In genomic region chr8:116143687-116144573, GRCm38 (mm10) we compare ENCODE assay signal across 8 mouse cellular contexts.
A peak's percentile ranks its signal among the peaks of the same experiment; 100 is the strongest.
DNase-seq lines count a peak whose midpoint lies in the region; ATAC-seq and TF ChIP-seq lines count a peak whose summit lies in the region.

No protein-coding gene starts in this region.

- no peaks in the 10 kb centered on the region for H3K9me3 ChIP-seq in heart, embryonic 11.5 days (replicated peaks; ENCODE audit: control insufficient read depth, low read length)
- no peaks in the 10 kb centered on the region for H3K9me3 ChIP-seq in neural tube, embryonic 11.5 days (ENCODE audit: control insufficient read depth, low read length)

- no peak overlapping the region for H3K4me3 ChIP-seq in heart, embryonic 11.5 days (ENCODE audit: low read depth, low read length)
- H3K4me3 ChIP-seq in kidney, adult 2 months (ENCODE audit: insufficient read depth, low read depth, low read length) = no peak overlapping the region
- no peak overlapping the region for H3K4me3 ChIP-seq in neural tube, embryonic 11.5 days (ENCODE audit: low read depth, low read length)

- peak; percentile 73 for TF ChIP-seq CTCF in kidney, adult 2 months (conservative IDR thresholded peaks at IDR 0.05; ENCODE audit: insufficient read depth, insufficient read length, low read depth, low read length)

- H3K36me3 ChIP-seq in heart, embryonic 11.5 days (ENCODE audit: control insufficient read depth, insufficient read depth, low read length) = no peaks in the 10 kb centered on the region
- no peaks in the 10 kb centered on the region for H3K36me3 ChIP-seq in kidney, adult 2 months (ENCODE audit: control insufficient read depth, insufficient read depth, low read length)
- no peaks in the 10 kb centered on the region for H3K36me3 ChIP-seq in neural tube, embryonic 11.5 days (ENCODE audit: control insufficient read depth, insufficient read depth, low read length)

- no peaks in the 10 kb centered on the region for H3K4me1 ChIP-seq in heart, embryonic 11.5 days (ENCODE audit: control insufficient read depth, insufficient read depth, low read length)
- 0 out of 2 replicates have a peak, but pooled peaks cover 5% of the 10 kb centered on the region for H3K4me1 ChIP-seq in kidney, adult 2 months (ENCODE audit: control insufficient read depth, insufficient read depth, low read length)
- H3K4me1 ChIP-seq in neural tube, embryonic 11.5 days (ENCODE audit: control insufficient read depth, insufficient read depth, low read length) = no peaks in the 10 kb centered on the region

- 50% methylated on average over 13 of the region's 13 CpGs for WGBS in heart, embryonic 11.5 days (ENCODE audit: insufficient replicate concordance)
- WGBS in kidney, adult 2 months = 38% methylated on average over 13 of the region's 13 CpGs
- 53% methylated on average over 13 of the region's 13 CpGs for WGBS in neural tube, embryonic 11.5 days

- intact Hi-C loops in left cerebral cortex, postnatal 25 days (cut with DNase I) = loop anchor here (10.0 kb wide), 1 partner anchor 1369 kb away; no protein-coding TSS in a partner anchor

- no peak overlapping the region for H3K9ac ChIP-seq in heart, embryonic 11.5 days (ENCODE audit: low read depth, low read length)
- H3K9ac ChIP-seq in neural tube, embryonic 11.5 days (ENCODE audit: low read length) = no peak overlapping the region

- H3K27ac ChIP-seq in heart, embryonic 11.5 days (ENCODE audit: low read depth, low read length) = no peak overlapping the region
- H3K27ac ChIP-seq in kidney, adult 2 months (ENCODE audit: insufficient read depth, low read depth, low read length) = no peak overlapping the region; the same call in 1 of the 2 replicates
- no peak overlapping the region for H3K27ac ChIP-seq in neural tube, embryonic 11.5 days (ENCODE audit: low read depth, low read length)

- H3K27me3 ChIP-seq in heart, embryonic 11.5 days (ENCODE audit: control insufficient read depth, insufficient read depth, low read length) = no peaks in the 10 kb centered on the region
- H3K27me3 ChIP-seq in kidney, adult 2 months (replicated peaks; ENCODE audit: control insufficient read depth, insufficient read depth, low read length) = no peaks in the 10 kb centered on the region
- H3K27me3 ChIP-seq in neural tube, embryonic 11.5 days (ENCODE audit: control insufficient read depth, insufficient read depth, low read length) = no peaks in the 10 kb centered on the region

- no peak overlapping the region for H3K4me2 ChIP-seq in heart, embryonic 11.5 days
- no peak overlapping the region for H3K4me2 ChIP-seq in neural tube, embryonic 11.5 days (ENCODE audit: low read depth)

- ATAC-seq in heart, embryonic 11.5 days (replicated peaks; ENCODE audit: insufficient number of reproducible peaks, low FRiP score, low TSS enrichment) = no peak
- no peak for ATAC-seq in neural tube, embryonic 11.5 days (ENCODE audit: insufficient read depth, low FRiP score, low TSS enrichment)

- no peak for TF ChIP-seq POLR2A in kidney, adult 2 months (IDR thresholded peaks at IDR 0.05; ENCODE audit: low read depth, low read length)

- peak; percentile 92 for DNase-seq in heart, adult 11 months
- DNase-seq in cerebellum, postnatal 4 days (ENCODE audit: low spot score in 2 of 2) = peak; percentile 29 to 65
- DNase-seq in gastrocnemius, adult 8-10 months (ENCODE audit: low spot score in 2 of 2) = peak; percentile 10 to 11
- peak; percentile 79 for DNase-seq in kidney, adult 2 months
- peak; percentile 56 to 65 for DNase-seq in left cerebral cortex, postnatal 25 days (ENCODE audit: low spot score in 2 of 2)
- DNase-seq in neural tube, embryonic 11.5 days (ENCODE audit: low spot score) = peak; percentile 67
- DNase-seq in thymus, postnatal 36 days = peak; percentile 18 to 21

Comparison
In these comparisons a context has a peak if more than half of its experiments do, and no peak if none do; other contexts are left out.
1. DNase-seq: peak in every context shown above with its lines; median percentile 92 in heart, adult 11 months; 79 in kidney, adult 2 months; 67 in neural tube, embryonic 11.5 days; 60 in left cerebral cortex, postnatal 25 days; 47 in cerebellum, postnatal 4 days; 20 in thymus, postnatal 36 days; 10 in gastrocnemius, adult 8-10 months.